Mouse (Mus musculus) midbrain, embryonic 16.5 days (tissue): ENCODE results near the gene Gadl1. TPM values are rescaled to one million over a fixed set of nuclear protein-coding genes. Genes with fewer than 3 reads are reported as not detected.

Experiments used
- ATAC-seq: fragments of 200-750 bp; cut with Nextera tagmentation; 2 replicates; pipeline ENCODE4 v1.8.0; 2017; ENCODE audit warnings: moderate TSS enrichment
- H3K27ac ChIP-seq: fragments of 300-500 bp; sonication (generic); 2 replicates; pipeline ENCODE4 v1.5.1; 2014; ENCODE audit warnings: mild to moderate bottlenecking, low read length, mixed read lengths
- H3K27me3 ChIP-seq: fragments of 300-500 bp; sonication (generic); 2 replicates; pipeline ENCODE4 v1.6.1; 2014; ENCODE audit warnings: low read depth, low read length, mixed read lengths; ENCODE audit not compliant: control insufficient read depth, insufficient read depth
- H3K36me3 ChIP-seq: fragments of 300-500 bp; sonication (generic); 2 replicates; pipeline ENCODE4 v1.6.1; 2014; ENCODE audit warnings: mild to moderate bottlenecking, low read length, moderate library complexity, mixed read lengths; ENCODE audit not compliant: control insufficient read depth, insufficient read depth
- H3K4me1 ChIP-seq: fragments of 300-500 bp; sonication (generic); 2 replicates; pipeline ENCODE4 v1.6.1; 2014; ENCODE audit warnings: mild to moderate bottlenecking, low read length, mixed read lengths; ENCODE audit not compliant: control insufficient read depth, insufficient read depth
- H3K4me2 ChIP-seq: fragments of 300-500 bp; sonication (generic); 2 replicates; pipeline ENCODE4 v1.6.1; 2014; ENCODE audit warnings: mild to moderate bottlenecking, low read length, mixed read lengths
- H3K4me3 ChIP-seq: fragments of 300-500 bp; sonication (generic); 2 replicates; pipeline ENCODE4 v1.5.1; 2014; ENCODE audit warnings: low read depth, mild to moderate bottlenecking, low read length, moderate library complexity, mixed read lengths
- H3K9ac ChIP-seq: fragments of 300-500 bp; sonication (generic); 2 replicates; pipeline ENCODE4 v1.6.1; 2014; ENCODE audit warnings: low read depth, low read length, mixed read lengths
- H3K9me3 ChIP-seq: fragments of 300-500 bp; sonication (generic); replicated peaks from 2 replicates; pipeline ENCODE4 v1.6.1; 2014; ENCODE audit warnings: mild to moderate bottlenecking, low read length, mixed read lengths; ENCODE audit not compliant: control insufficient read depth, poor library complexity, severe bottlenecking
- WGBS: fragments of 180-500 bp; shearing (Covaris S2); extraction: QIAGEN DNeasy Blood & Tissue Kit; methylation state at CpG from one replicate; pipeline ENCODE4 v1.1.7; 2014; 5-methylcytosine and 5-hydroxymethylcytosine counted together
- polyA plus RNA-seq: library from polyadenylated mRNA; unstranded; fragments of >200 nt; fragmentation: Nextera tagmentation; extraction: Ambion mirVana; gene quantifications from 2 replicates; pipeline ENCODE4 v1.2.1, GENCODE M21; 2015

Gene Gadl1
- polyA plus RNA-seq, 1 experiment from 2014 or later: 0.13 TPM

DNA sequence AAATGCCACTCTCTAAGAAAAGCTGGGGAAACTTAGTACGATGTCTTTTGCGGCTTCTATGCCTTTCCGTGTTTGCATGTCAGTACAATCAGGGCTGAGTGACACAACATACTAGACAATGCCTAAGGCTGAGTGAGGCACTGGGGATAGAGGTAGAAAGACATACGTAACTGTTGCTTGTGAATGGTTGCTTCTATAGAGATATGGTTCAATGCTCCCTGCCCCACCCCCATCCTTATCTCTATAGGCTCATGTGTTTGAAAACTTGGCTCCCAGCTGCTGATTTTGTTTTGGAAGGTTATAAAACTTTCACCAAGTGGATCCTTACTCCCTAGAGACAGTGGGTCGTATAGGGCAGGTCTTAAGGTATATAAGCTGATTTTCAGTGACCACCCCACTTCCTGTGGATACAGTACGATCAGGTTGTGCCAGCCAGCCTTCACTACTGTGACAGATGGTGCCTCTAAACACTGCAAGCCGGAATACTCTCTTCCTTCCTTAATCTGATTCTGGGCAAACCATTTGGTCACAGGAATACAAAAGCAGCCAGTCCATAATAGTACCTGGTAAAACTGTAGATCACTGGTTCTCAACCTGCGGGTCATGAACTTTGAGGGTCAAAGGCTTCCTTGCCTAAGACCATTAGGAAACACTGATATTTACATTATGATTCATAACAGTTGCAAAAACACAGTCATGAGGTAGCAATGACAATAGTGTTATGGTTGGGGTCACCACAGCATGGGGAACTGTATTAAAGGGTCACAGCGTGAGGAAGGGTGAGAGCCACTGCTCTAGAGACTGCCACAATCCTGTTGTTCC, 202.1 kb downstream of the Gadl1 start:
- H3K4me2 ChIP-seq: no peak overlapping the region
- no peak overlapping the region for H3K4me3 ChIP-seq
- WGBS: 84% methylated on average over 9 of the region's 9 CpGs
- H3K27ac ChIP-seq: no peak overlapping the region
- H3K4me1 ChIP-seq: no peaks in the 10 kb centered on the region; the same call in 1 of the 2 replicates
- no peak for ATAC-seq
- no peaks in the 10 kb centered on the region for H3K36me3 ChIP-seq
- H3K9me3 ChIP-seq: 0 out of 2 replicates have a peak, but pooled peaks cover 5% of the 10 kb centered on the region
- no peaks in the 10 kb centered on the region for H3K27me3 ChIP-seq
- no peak overlapping the region for H3K9ac ChIP-seq

DNA sequence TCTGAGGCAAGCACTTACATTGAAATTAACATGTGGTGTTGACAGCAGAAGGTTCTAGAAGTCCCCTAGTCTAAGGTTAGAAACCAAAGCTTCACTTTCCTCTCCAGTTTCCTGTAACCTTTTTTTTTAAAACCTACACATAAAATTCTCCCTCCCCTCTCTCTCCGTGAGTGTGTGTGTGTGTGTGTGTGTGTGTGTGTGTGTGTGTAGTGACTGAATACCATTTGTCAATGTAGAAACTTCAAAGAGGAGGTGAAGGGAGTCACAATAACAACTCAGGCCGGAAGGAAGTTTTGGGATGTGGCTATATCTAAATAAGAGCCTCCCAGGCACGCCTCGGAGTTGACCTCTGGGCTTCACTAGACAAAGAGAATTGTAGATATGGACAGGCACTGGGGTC, 205.1 kb downstream of the Gadl1 start:
- no peaks in the 10 kb centered on the region for H3K27me3 ChIP-seq
- ATAC-seq: no peak
- H3K9me3 ChIP-seq: no peaks in the 10 kb centered on the region
- no peak overlapping the region for H3K4me3 ChIP-seq
- H3K4me1 ChIP-seq: no peaks in the 10 kb centered on the region
- no peak overlapping the region for H3K27ac ChIP-seq
- WGBS: 71% methylated on average over 4 of the region's 4 CpGs
- H3K36me3 ChIP-seq: no peaks in the 10 kb centered on the region
- H3K9ac ChIP-seq: no peak overlapping the region
- no peak overlapping the region for H3K4me2 ChIP-seq

DNA sequence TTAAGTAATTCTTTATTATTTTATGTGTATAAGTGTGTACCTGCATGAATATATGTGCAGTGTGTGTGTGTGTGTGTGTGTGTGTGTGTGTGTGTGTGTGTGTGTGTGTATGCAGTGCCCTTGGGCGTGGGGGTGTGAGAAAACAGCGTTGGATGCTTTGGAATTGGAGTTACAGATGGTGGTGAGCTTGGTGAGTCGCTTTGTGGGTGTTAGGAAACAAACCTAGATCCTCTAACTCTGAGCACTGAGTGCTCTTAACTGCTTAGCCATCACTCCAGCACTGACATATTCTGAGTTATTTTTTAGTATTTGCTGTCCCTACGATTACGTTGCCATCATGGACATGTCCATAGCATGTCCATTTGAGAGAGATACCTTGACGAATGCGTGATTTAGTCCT, 206.6 kb downstream of the Gadl1 start:
- Histone ChIP-seq H3K27ac (no peak overlapping the region), H3K4me3 (no peak overlapping the region), H3K4me2 (no peak overlapping the region), H3K4me1 (no peaks in the 10 kb centered on the region), H3K36me3 (no peaks in the 10 kb centered on the region), H3K27me3 (no peaks in the 10 kb centered on the region), H3K9me3 (no peaks in the 10 kb centered on the region), H3K9ac (no peak overlapping the region)
- ATAC-seq: no peak
- WGBS: 90% methylated on average over 7 of the region's 7 CpGs

DNA sequence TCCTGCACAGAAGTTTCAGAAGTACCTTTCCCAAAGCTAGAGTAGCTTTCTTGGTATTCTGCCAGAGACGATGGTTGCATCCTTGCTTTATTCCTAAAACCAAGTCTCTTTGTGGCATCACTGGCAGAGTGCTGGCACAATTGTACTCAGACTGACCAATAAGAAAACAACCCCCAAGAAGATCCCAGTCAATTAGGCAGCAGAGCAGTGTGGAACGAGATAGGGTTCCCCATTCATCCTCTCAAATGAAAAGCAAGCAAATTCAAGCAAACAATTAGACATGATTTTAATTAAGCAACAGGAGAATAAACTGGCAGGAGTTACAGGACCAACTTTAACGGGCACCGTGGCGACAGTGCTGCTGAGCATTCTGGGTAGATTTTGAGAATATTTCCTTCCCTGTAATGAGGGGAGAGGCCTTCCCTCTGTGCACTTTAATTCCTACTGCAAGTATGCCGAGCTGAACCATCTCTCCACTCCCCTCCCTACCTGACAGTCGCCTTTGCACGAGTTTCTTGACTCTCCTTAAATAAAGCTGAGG, 209.1 kb downstream of the Gadl1 start:
- Histone ChIP-seq H3K27ac (no peak overlapping the region), H3K27me3 (no peaks in the 10 kb centered on the region)
- 59% methylated on average over 8 of the region's 8 CpGs for WGBS

DNA sequence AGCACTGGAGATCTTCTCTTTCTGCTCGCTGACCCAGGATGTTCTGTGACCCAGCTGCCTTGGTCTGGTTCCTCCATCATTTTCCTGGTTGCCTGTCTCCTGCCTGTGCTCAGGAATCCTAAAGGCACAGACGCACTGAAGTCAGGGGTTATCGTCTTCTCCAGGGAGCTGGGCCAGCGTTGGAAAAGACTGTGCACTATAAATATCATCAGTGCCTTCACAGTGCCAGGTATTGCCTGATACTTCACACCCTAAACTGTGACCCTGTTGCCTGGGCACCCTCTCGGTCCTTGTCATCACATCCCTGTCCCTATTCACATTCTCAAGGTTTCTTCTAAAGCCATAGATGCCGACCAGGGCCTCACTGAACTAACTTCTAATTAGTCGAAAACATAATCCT, 210.7 kb downstream of the Gadl1 start:
- Histone ChIP-seq H3K27me3 (no peaks in the 10 kb centered on the region), H3K4me1 (no peaks in the 10 kb centered on the region), H3K9ac (no peak overlapping the region), H3K4me2 (no peak overlapping the region), H3K9me3 (no peaks in the 10 kb centered on the region), H3K4me3 (no peak overlapping the region), H3K36me3 (no peaks in the 10 kb centered on the region), H3K27ac (no peak overlapping the region)
- no peak for ATAC-seq
- WGBS: 82% methylated on average over 7 of the region's 7 CpGs

More for the DNA sequence above, 209.1 kb downstream of the Gadl1 start:
- Histone ChIP-seq H3K36me3 (no peaks in the 10 kb centered on the region), H3K4me3 (no peak overlapping the region), H3K9me3 (no peaks in the 10 kb centered on the region), H3K4me1 (no peaks in the 10 kb centered on the region), H3K4me2 (no peak overlapping the region), H3K9ac (no peak overlapping the region)
- no peak for ATAC-seq

GRCm38 (mm10) chr9:116121472-116121871, 212.2 kb downstream of the Gadl1 start:
- no peaks in the 10 kb centered on the region for H3K27me3 ChIP-seq
- no peak for ATAC-seq
- H3K36me3 ChIP-seq: no peaks in the 10 kb centered on the region
- H3K4me2 ChIP-seq: no peak overlapping the region
- no peak overlapping the region for H3K27ac ChIP-seq
- no peaks in the 10 kb centered on the region for H3K4me1 ChIP-seq
- H3K9me3 ChIP-seq: no peaks in the 10 kb centered on the region
- 87% methylated on average over 7 of the region's 7 CpGs for WGBS
- no peak overlapping the region for H3K4me3 ChIP-seq
- no peak overlapping the region for H3K9ac ChIP-seq

DNA sequence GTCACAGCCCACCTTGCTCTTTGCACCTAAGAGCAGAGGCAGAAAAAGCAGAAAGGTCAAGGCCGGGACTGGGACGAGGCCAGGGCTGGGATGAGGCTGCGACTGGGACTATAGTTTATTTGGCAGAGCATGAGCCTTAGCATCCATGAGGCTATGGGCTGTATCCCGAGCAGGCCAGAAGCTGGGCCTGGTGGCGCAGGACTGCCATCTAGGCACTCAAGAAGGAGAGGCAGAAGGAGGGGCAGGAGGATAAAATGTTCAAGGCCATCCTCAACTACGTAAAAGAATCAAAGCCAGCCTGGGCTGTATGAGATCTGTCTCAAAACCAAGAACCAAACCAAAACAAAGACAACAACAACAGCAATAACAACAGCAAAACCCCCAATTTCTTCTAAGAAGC, 213.3 kb downstream of the Gadl1 start:
- Histone ChIP-seq H3K27me3 (no peaks in the 10 kb centered on the region), H3K9me3 (no peaks in the 10 kb centered on the region), H3K9ac (no peak overlapping the region), H3K4me3 (no peak overlapping the region), H3K27ac (no peak overlapping the region), H3K4me2 (no peak overlapping the region), H3K36me3 (no peaks in the 10 kb centered on the region), H3K4me1 (no peaks in the 10 kb centered on the region)
- 80% methylated on average over 6 of the region's 6 CpGs for WGBS
- no peak for ATAC-seq

- Histone ChIP-seq H3K4me1 (no peaks in the 10 kb centered on the region), H3K36me3 (no peaks in the 10 kb centered on the region), H3K9ac (no peak overlapping the region), H3K27me3 (no peaks in the 10 kb centered on the region), H3K9me3 (no peaks in the 10 kb centered on the region), H3K4me2 (no peak overlapping the region), H3K27ac (no peak overlapping the region), H3K4me3 (no peak overlapping the region)
- ATAC-seq: no peak
- 69% methylated on average over 9 of the region's 9 CpGs for WGBS
Measured at GRCm38 (mm10) chr9:116122969-116123589, 213.8 kb downstream of the Gadl1 start.
